Mouse (Mus musculus) bone marrow, adult 2 months (tissue): ENCODE results near the gene Srp72.

ENCODE experiments used
- CTCF ChIP-seq: fragments of 200-500 bp; IDR thresholded peaks from 2 replicates; pipeline ENCODE4 v1.5.1; 2011; ENCODE audit warnings: low read length, control low read depth; ENCODE audit not compliant: control insufficient read depth, insufficient read depth
- POLR2A ChIP-seq: fragments of 200-500 bp; IDR thresholded peaks from 2 replicates; pipeline ENCODE4 v1.6.1; 2011; ENCODE audit warnings: low read depth, mild to moderate bottlenecking, control low read depth, low read length, borderline replicate concordance; ENCODE audit not compliant: control insufficient read depth

DNA sequence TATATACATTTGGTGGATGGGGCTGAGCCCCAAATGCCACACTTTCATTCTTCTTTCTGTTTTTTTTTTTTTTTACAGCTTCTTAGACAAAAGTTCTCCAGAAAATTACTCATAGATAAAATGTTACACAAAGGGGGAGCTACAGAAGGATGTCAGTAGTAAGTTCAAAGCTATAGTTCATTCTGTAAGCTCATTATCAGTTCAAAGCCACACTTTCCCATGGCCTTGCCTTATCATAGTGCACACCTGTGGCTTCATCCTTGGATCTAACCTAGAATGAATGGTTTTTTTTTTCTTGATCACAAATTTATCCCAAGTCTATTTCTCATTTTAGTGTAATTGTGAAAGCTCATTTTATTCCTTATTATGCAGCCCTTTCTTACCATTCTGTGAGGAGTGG is 64.9 kb downstream of the Srp72 start:
- TF ChIP-seq CTCF (no peak), POLR2A (no peak)
